Mouse (Mus musculus) bone marrow macrophage, adult 2 months (primary cell): ENCODE results near the gene Nt5c. TPM values are rescaled to one million over a fixed set of nuclear protein-coding genes. Genes with fewer than 3 reads are reported as not detected.

Source experiments
- H3K27ac ChIP-seq: 2 replicates; pipeline ENCODE4 v1.5.1; 2012; ENCODE audit warnings: low read depth, low read length; ENCODE audit not compliant: insufficient read depth
- H3K4me1 ChIP-seq: 2 replicates; pipeline ENCODE4 v1.6.1; 2012; ENCODE audit warnings: low read length; ENCODE audit not compliant: control insufficient read depth, insufficient read depth
- H3K4me3 ChIP-seq: 2 replicates; pipeline ENCODE4 v1.5.1; 2012; ENCODE audit warnings: mild to moderate bottlenecking, low read length, moderate library complexity; ENCODE audit not compliant: insufficient read depth
- CTCF ChIP-seq: IDR thresholded peaks from 2 replicates; pipeline ENCODE4 v1.5.1; 2012; ENCODE audit warnings: low read depth, mild to moderate bottlenecking, low read length, moderate library complexity
- POLR2A ChIP-seq: IDR thresholded peaks from 2 replicates; pipeline ENCODE4 v1.6.1; 2012; ENCODE audit warnings: mild to moderate bottlenecking, low read depth, low read length, borderline replicate concordance
- polyA plus RNA-seq: library from polyadenylated mRNA; stranded (reverse); fragments of >200 nt; gene quantifications from 2 replicates; pipeline ENCODE4 v1.2.4, GENCODE M21; 2012; ENCODE audit not compliant: missing spikeins, insufficient read depth, insufficient read length

Gene Nt5c
- polyA plus RNA-seq, 1 experiment, result 66.3 TPM

DNA sequence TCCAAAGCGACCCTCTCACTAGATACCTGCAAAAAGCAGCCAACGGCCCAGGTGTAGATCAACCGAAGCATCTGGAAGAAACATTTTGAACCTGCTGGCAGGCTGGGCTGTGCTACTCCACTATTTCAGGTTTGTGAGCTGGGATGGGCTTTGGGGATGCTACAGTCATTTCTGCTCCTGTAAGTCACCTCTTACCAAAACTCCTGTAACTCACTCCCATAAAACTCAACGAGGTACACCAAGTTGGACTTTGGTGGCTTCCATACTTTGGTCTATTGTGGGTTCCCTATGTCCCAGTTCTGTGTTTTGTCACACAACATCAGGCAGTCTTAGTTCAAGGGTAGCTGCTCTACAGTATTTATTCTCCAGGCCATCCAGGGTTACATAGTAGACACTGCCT is 29.4 kb upstream of the Nt5c start:
- no peak overlapping the region for H3K27ac ChIP-seq
- TF ChIP-seq CTCF (no peak), POLR2A (no peak)
- peaks cover 2% of the 10 kb centered on the region; the same call in 1 of the 2 replicates for H3K4me1 ChIP-seq
- no peak overlapping the region for H3K4me3 ChIP-seq

DNA sequence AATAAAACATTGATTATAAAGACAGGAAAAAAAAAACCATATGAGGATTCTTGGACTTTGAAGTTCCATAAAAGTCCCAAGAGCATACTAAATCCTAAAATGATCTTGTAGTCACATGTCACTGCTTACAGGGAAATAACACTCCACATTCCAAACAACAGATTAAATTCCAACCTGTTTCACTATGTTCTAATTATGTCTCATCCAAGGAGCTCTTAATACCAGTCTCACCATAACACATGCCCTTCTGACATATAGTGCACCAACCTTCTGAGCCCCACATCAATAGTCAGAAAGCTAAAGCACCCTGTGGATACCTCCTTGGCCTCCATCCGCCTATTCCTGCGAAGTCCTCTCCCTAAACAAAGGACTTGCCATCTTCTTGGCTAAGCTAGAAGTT is 28.6 kb upstream of the Nt5c start:
- Histone ChIP-seq H3K4me3 (no peak overlapping the region), H3K4me1 (peaks cover 2% of the 10 kb centered on the region; the same call in 1 of the 2 replicates), H3K27ac (no peak overlapping the region)
- no peak for TF ChIP-seq CTCF
- TF ChIP-seq POLR2A, result no peak

DNA sequence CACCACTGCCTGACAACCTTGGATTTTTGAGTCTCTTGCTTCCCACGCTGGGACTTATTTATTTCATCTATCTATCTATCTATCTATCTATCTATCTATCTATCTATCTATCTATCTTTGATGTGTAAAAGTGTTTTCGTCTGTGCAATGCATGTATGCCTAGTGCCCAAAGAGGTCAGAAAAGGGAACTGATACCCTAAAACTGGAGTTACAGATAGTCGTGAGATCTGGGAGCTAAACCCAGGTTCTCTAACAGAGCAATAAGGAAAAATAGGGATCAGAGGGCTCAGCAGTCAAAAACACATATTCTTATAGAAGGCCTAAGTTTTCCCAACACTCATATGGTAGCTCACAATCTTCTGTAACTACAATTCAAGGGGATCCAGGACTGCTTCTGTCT is 27.9 kb upstream of the Nt5c start:
- Histone ChIP-seq H3K27ac (no peak overlapping the region), H3K4me3 (no peak overlapping the region), H3K4me1 (peaks cover 5% of the 10 kb centered on the region)
- no peak for TF ChIP-seq POLR2A
- no peak for TF ChIP-seq CTCF

- H3K27ac ChIP-seq, result no peak overlapping the region
- TF ChIP-seq POLR2A, result no peak
- no peak for TF ChIP-seq CTCF
- no peak overlapping the region for H3K4me3 ChIP-seq
- H3K4me1 ChIP-seq, result peaks cover 5% of the 10 kb centered on the region
These were observed 27.0 kb upstream of the Nt5c start for GRCm38 (mm10) chr11:115518693-115519092.

DNA sequence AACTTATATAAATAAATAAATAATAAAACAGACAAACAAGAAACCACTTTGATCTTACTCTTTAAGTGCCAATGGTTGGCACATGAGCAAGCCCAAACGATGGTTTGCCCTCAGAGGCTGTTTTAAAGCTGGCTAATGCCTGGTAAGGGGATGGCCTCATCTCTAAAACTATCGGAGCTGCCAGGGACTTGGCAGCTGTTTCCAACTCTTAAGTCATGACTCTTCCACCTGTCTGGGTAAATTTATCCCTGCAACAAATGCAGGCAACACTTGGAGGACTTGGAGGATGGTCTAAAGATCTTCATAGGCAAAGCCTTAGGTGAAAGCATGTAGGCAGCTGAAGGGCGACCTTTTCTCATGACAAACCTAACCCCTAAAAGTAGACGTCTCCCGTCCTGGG is 25.3 kb upstream of the Nt5c start:
- Histone ChIP-seq H3K27ac (no peak overlapping the region), H3K4me3 (no peak overlapping the region), H3K4me1 (peaks cover 11% of the 10 kb centered on the region)
- TF ChIP-seq CTCF, result no peak

GRCm38 (mm10) chr11:115515021-115515420 is 23.4 kb upstream of the Nt5c start:
- Histone ChIP-seq H3K27ac (no peak overlapping the region), H3K4me1 (peaks cover 28% of the 10 kb centered on the region), H3K4me3 (no peak overlapping the region)
- TF ChIP-seq CTCF, result no peak
- no peak for TF ChIP-seq POLR2A

- peak within 1 kb of the TSS; percentile 76 for H3K27ac ChIP-seq
- H3K4me3 ChIP-seq, result peak within 1 kb of the TSS; percentile 99
- TF ChIP-seq POLR2A, result peak; percentile 98
- TF ChIP-seq CTCF, result no peak
- H3K4me1 ChIP-seq, result peaks cover 31% of the 10 kb centered on the region
These were observed 22.6 kb upstream of the Nt5c start, which contains the start of gene Jpt1 for GRCm38 (mm10) chr11:115514238-115514663. Jpt1 (minus strand) TSS chr11:115514387.

DNA sequence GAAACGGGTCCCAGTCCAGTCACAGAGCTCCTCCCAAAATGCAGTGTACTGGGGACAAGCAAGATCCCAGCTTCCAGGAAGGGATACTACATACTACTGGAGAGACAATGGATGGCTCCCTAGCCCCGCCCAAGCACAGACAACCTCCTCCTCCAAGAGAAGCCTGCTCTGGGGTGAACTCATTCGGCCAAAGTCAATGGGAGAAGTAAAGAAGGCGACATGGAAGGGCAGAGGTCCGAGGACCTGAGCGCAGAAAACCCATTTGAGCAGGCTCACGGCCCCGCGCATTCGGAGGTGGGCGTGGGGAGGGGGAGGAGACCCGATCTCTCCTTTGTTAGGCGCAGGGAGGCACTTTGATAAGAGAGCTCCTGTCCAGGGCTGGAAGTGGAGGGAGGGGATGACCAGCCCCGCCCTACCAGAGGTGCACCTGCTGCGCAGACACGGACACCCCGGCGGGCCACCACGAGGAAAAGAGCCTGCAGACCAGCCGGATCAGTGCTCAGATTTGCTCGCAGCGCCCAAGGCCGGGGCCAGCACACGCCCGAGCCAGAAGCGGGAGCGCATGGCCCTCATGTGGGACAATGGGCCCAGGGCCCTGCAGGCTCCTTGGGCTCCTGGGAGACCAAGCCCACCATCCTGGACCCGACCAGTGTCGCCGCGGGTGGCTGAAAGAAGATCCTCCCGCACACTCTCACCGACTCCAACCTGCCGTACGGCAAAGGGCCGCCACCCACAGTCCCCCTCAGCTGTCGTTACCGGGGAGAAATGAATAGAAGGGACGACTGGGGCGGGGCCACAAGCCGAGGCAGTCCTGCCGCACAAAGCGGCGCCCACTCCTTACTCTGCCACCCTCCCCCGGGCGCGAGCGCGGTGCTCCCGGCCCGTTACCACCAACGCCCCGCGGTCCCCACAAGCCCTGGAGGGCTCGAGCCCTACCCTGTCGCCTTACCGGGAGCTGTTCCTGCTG is 21.9 kb upstream of the Nt5c start:
- TF ChIP-seq POLR2A, result no peak
- no peak for TF ChIP-seq CTCF
- H3K27ac ChIP-seq, result peak overlapping the region; percentile 76
- peak overlapping the region; percentile 99 for H3K4me3 ChIP-seq
- H3K4me1 ChIP-seq, result peaks cover 34% of the 10 kb centered on the region

GRCm38 (mm10) chr11:115512407-115513183 is 20.9 kb upstream of the Nt5c start:
- H3K4me1 ChIP-seq, result peaks cover 41% of the 10 kb centered on the region
- peak overlapping the region; percentile 76 for H3K27ac ChIP-seq
- H3K4me3 ChIP-seq, result peak overlapping the region; percentile 99
- no peak for TF ChIP-seq CTCF

- H3K27ac ChIP-seq, result peak overlapping the region; percentile 49
- TF ChIP-seq POLR2A, result no peak
- TF ChIP-seq CTCF, result no peak
These were observed 20.3 kb upstream of the Nt5c start for GRCm38 (mm10) chr11:115512004-115512403.

More at GRCm38 (mm10) chr11:115512004-115512403, 20.3 kb upstream of the Nt5c start:
- Histone ChIP-seq H3K4me1 (peaks cover 41% of the 10 kb centered on the region), H3K4me3 (peak overlapping the region; percentile 99)
